In genomic region chr11:83451281-83451680, GRCm38 (mm10) we compare ENCODE assay signal across 24 mouse cellular contexts. TPM values are rescaled to one million over a fixed set of nuclear protein-coding genes. Genes with fewer than 3 reads are reported as not detected.
DNase-seq lines count a peak whose midpoint lies in the region; TF ChIP-seq lines count a peak whose summit lies in the region.
"Had no signal": no experiment of that assay in that cellular context is flagged by ENCODE, and none has a peak within 500 bp of the region (broad histone marks: within the 10 kb centered on the region; RNA-seq: fewer than 3 reads in every experiment).

No protein-coding gene starts in this region.

- peaks cover 7% of the 10 kb centered on the region for H3K4me1 ChIP-seq in cerebellum, adult 2 months (ENCODE audit: control insufficient read depth, insufficient read depth, low read length)
- H3K4me1 ChIP-seq in heart, embryonic 10.5 days: peaks cover 59% of the 10 kb centered on the region
- peaks cover 61% of the 10 kb centered on the region for H3K4me1 ChIP-seq in E14TG2a.4 (replicated peaks; ENCODE audit: low read depth, low read length)

- no peaks in the 10 kb centered on the region for H3K9me3 ChIP-seq in heart, embryonic 10.5 days
- H3K9me3 ChIP-seq in E14TG2a.4 (ENCODE audit: low read length): no peaks in the 10 kb centered on the region
- H3K9me3 ChIP-seq: embryonic facial prominence, embryonic 10.5 days; embryonic facial prominence, embryonic 12.5 days; forebrain, embryonic 13.5 days; forebrain, embryonic 15.5 days; G1E had no signal

- TF ChIP-seq CTCF in cerebellum, adult 2 months (IDR thresholded peaks at IDR 0.05; ENCODE audit: borderline replicate concordance, insufficient read depth, low read depth, low read length): no peak
- no peak for TF ChIP-seq CTCF in E14TG2a.4 (conservative IDR thresholded peaks at IDR 0.05; ENCODE audit: low read length)

- H3K4me3 ChIP-seq in cerebellum, adult 2 months (replicated peaks; ENCODE audit: insufficient read depth, low read depth, low read length): no peak overlapping the region
- H3K4me3 ChIP-seq in heart, embryonic 10.5 days: no peak overlapping the region
- peak overlapping the region; percentile 49 for H3K4me3 ChIP-seq in E14TG2a.4 (replicated peaks; ENCODE audit: low read length)
- H3K4me3 ChIP-seq: embryonic facial prominence, embryonic 10.5 days; embryonic facial prominence, embryonic 12.5 days; forebrain, embryonic 13.5 days; forebrain, embryonic 15.5 days had no signal

- DNase-seq in cerebellum, adult 2 months: peak in 1 of 2 experiments; percentile 39
- DNase-seq in cerebellum, adult 18-20 months: no peak
- DNase-seq in cerebellum, postnatal 14 days: peak; percentile 69 to 70
- no peak for DNase-seq in cerebellum, adult 11 months
- DNase-seq in heart, adult 11 months: peak; percentile 82
- no peak for DNase-seq in heart, embryonic 10.5 days (ENCODE audit: low spot score)
- no peak for DNase-seq in kidney, postnatal 36 days
- DNase-seq: adrenal gland, adult 8-10 months; adrenal gland, postnatal 14 days; adrenal gland, postnatal 36 days; B cell, adult 2 months; cerebellum, adult 8-10 months; cerebellum, postnatal 36 days; forebrain, postnatal 0 days had no signal

- H3K27ac ChIP-seq in cerebellum, adult 2 months (ENCODE audit: insufficient read depth, low read length): peak overlapping the region; percentile 20; the same call in 1 of the 2 replicates
- no peak overlapping the region for H3K27ac ChIP-seq in heart, embryonic 10.5 days
- H3K27ac ChIP-seq: embryonic facial prominence, embryonic 10.5 days; embryonic facial prominence, embryonic 12.5 days; forebrain, embryonic 13.5 days; forebrain, embryonic 15.5 days had no signal

- no peaks in the 10 kb centered on the region for H3K27me3 ChIP-seq in cerebellum, adult 2 months (ENCODE audit: control insufficient read depth, insufficient read depth, low read length)
- H3K27me3 ChIP-seq in heart, embryonic 10.5 days (ENCODE audit: insufficient read depth, poor library complexity, severe bottlenecking): peaks cover 14% of the 10 kb centered on the region
- peaks cover 13% of the 10 kb centered on the region for H3K27me3 ChIP-seq in E14TG2a.4 (ENCODE audit: insufficient read depth, low read length)
- H3K27me3 ChIP-seq: forebrain, embryonic 15.5 days; Patski had no signal

- no peak for TF ChIP-seq POLR2A in cerebellum, adult 2 months (IDR thresholded peaks at IDR 0.05; ENCODE audit: borderline replicate concordance, insufficient read depth, low read length)

- H3K36me3 ChIP-seq in heart, embryonic 10.5 days: no peaks in the 10 kb centered on the region
- H3K36me3 ChIP-seq in E14TG2a.4 (ENCODE audit: insufficient read depth, low read length): no peaks in the 10 kb centered on the region
- H3K36me3 ChIP-seq: embryonic facial prominence, embryonic 10.5 days; embryonic facial prominence, embryonic 12.5 days; forebrain, embryonic 15.5 days; G1E had no signal

- 28% methylated on average over 10 of the region's 10 CpGs for WGBS in cerebellum, adult 2 months
- 83% methylated on average over 10 of the region's 10 CpGs for WGBS in heart, embryonic 10.5 days

RNA-seq across cellular contexts. Expression of gene Mmp28, which starts 11.6 kb away (rescaled TPM):
- polyA plus RNA-seq in cerebellum, adult 2 months (2012; rRNA removed): 4.3 and 4.8 TPM in 2 replicates
- 1.9 and 3.1 TPM in 2 replicates for polyA plus RNA-seq in heart, embryonic 10.5 days (2016; fragmentation: Nextera tagmentation; extraction: Ambion mirVana)
- polyA plus RNA-seq: activated CD4-positive, CD25-positive, alpha-beta regulatory T cell, adult 4 months; CD4-positive, CD25-positive, alpha-beta regulatory T cell, adult 4 months; G1E had no signal

RNA-seq across cellular contexts. Expression of gene 1700020L24Rik, which starts 13.8 kb away (rescaled TPM):
- polyA plus RNA-seq in cerebellum, adult 2 months (2012; rRNA removed): 1.5 and 3.1 TPM in 2 replicates
- polyA plus RNA-seq in heart, embryonic 10.5 days (2016; fragmentation: Nextera tagmentation; extraction: Ambion mirVana): 1.5 and 1.9 TPM in 2 replicates
- polyA plus RNA-seq: embryonic facial prominence, embryonic 10.5 days; forebrain, embryonic 13.5 days; G1E had no signal

RNA-seq across cellular contexts. Expression of gene Taf15, which starts 21.6 kb away (rescaled TPM):
- polyA plus RNA-seq in cerebellum, adult 2 months (2012; rRNA removed): 60.0 and 60.1 TPM in 2 replicates
- 8.0 and 8.6 TPM in 2 replicates for polyA plus RNA-seq in heart, embryonic 10.5 days (2016; fragmentation: Nextera tagmentation; extraction: Ambion mirVana)

RNA-seq across cellular contexts. Expression of gene Gas2l2, which starts 22.0 kb away (rescaled TPM):
- 0.16 and 0.22 TPM in 2 replicates for polyA plus RNA-seq in cerebellum, adult 2 months (2012; rRNA removed)
- polyA plus RNA-seq in heart, embryonic 10.5 days (2016; fragmentation: Nextera tagmentation; extraction: Ambion mirVana): 0.17 and 0.18 TPM in 2 replicates
- polyA plus RNA-seq: activated CD4-positive, CD25-positive, alpha-beta regulatory T cell, adult 4 months; CD4-positive, CD25-positive, alpha-beta regulatory T cell, adult 4 months; embryonic facial prominence, embryonic 10.5 days; forebrain, embryonic 11.5 days; G1E; Patski had no signal

RNA-seq across cellular contexts. Expression of gene Rasl10b, which starts 42.3 kb away (rescaled TPM):
- polyA plus RNA-seq in cerebellum, adult 2 months (2012; rRNA removed): 121 and 126 TPM in 2 replicates
- 8.1 and 11.4 TPM in 2 replicates for polyA plus RNA-seq in heart, embryonic 10.5 days (2016; fragmentation: Nextera tagmentation; extraction: Ambion mirVana)
- polyA plus RNA-seq: activated CD4-positive, CD25-positive, alpha-beta regulatory T cell, adult 4 months; CD4-positive, CD25-positive, alpha-beta regulatory T cell, adult 4 months had no signal

Comparison
In these comparisons a context has a peak if more than half of its experiments do, and no peak if none do; other contexts are left out.
1. DNase-seq: peak in cerebellum, postnatal 14 days (2 of 2) and heart, adult 11 months (single experiment); none in cerebellum, adult 18-20 months (0 of 2), cerebellum, adult 11 months (single experiment), heart, embryonic 10.5 days (single experiment) and kidney, postnatal 36 days (0 of 2).